Mouse (Mus musculus): ENCODE data around the gene Stau1. TPM values are rescaled to one million over a fixed set of nuclear protein-coding genes. Genes with fewer than 3 reads are reported as not detected.

Gene Stau1
- total RNA-seq, 2 experiments from 2014 or later: 64.0 to 69.7 TPM

DNA sequence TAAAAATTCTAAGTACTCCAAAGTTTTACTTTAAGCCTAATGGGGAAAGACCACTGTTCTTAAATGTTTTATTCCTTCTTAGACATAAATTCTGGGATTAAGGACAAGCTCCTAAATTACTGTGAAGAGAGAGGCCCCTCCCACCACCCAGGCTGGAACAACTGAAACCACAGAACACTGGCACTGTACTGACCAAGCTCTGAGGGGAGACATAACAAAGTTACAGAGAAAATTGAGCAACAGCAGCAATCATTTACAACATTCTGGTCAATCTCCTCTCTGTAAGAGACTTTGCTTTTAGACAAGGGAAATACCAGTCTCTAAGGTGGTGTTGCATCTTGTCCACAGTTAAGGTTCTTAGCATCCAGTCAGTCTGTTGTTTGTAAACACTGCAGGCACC is 4.2 kb downstream of the Stau1 start:
- DNase-seq (ENCODE audit: low spot score in 2 of 2): no peak

DNA sequence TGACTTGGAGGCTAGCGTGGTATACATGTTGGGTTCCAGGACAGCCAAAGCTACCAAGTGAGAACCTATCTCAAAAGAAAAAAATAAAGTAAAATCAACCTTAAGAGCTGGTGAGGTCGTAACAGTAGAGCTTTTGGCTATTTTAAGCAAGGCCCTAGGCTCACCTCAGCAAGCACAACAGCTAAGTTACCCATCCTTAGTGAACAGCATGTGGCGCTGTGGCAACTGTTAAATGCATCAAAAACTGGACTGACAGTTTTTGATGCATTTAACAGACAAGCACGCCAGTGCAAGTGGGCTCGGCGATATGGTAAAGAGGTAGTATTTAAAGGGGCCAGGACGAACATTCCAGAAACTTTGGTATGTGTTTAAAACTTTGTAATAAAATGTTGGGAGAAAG is 5.2 kb downstream of the Stau1 start:
- no peak for DNase-seq (ENCODE audit: low spot score in 2 of 2)

DNA sequence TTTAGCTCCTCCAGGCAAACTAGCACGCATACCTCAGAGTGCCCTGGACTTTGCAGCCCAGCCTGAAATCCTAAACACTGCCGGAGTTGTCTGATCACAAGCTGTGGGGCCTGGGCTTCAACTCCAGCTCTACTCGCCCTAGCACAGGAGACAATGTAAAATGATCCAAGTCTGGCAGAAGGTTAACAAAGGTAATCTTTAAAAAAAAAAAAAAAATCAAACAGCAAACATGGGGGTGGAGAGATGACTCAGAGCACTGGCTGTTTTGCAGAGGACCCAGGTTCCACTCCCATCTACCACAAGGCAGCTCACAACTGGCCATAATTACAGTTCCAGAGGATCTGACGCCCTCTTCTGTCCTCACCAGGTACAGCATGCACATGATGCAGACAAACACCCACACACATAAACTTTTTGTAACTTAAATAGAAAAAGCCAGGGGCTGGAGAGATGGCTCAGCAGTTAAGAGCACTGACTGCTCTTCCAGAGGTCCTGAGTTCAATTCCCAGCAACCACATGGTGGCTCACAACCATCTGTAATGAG is 12.7 kb downstream of the Stau1 start:
- no peak for DNase-seq (ENCODE audit: low spot score in 2 of 2)

DNA sequence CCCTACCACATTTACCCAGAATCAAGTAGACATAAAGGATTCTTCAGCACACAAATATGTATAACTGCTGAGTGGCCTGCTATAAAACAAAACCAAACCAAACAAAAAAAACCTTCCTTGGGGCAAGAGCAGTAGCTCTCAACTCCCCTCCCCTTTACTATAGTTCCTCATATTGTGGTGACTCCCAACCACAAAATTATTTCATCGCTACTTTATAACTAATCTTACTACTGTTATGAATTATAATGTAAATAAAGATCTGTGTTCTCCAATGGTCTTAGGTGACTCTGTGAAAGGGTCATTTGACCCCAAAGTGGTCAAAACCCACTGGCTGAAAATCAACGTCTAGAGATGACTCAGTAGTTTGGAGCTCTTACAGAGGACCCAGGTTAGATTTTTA is 15.9 kb downstream of the Stau1 start:
- no peak for DNase-seq (ENCODE audit: low spot score in 2 of 2)

DNA sequence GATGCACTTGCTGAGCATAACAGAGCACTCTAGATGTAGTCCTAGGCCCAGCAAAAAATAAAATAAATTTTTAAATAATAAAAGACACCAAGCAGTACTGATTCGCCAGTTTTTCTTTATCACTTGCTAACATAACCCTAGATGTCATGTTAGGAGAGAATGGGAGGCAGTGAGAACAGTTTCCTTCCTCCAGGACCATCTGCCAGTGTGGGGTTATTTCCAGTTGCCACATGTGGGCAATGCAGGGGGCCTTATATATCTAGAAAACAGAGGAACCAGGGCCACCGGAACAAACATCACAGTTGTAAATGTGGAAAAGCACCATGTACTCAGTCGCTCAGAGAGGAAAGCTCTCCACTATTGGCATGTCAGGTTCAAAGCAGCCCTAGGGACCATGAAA is 18.6 kb downstream of the Stau1 start:
- no peak for DNase-seq (ENCODE audit: low spot score in 2 of 2)

DNA sequence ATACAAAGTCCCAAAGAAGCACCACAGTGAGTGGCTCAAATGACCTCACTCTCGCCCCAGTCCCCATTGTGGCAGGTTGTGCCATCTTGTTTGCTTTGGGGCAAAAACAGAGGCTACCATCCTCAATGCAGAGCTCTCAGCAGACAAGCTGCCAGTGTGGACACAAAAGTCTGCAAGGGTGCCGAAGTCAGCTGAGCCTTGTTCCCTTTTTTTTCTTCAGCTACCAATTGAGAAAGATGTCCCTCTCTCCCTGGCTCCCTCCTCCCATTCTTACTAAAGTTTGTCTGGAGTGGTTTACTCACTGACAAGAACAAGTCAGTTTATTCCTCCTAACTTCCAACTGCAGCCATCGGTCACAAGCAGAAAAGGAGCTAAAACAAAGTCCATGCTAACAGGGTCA is 19.7 kb downstream of the Stau1 start:
- no peak for DNase-seq (ENCODE audit: low spot score in 2 of 2)

DNA sequence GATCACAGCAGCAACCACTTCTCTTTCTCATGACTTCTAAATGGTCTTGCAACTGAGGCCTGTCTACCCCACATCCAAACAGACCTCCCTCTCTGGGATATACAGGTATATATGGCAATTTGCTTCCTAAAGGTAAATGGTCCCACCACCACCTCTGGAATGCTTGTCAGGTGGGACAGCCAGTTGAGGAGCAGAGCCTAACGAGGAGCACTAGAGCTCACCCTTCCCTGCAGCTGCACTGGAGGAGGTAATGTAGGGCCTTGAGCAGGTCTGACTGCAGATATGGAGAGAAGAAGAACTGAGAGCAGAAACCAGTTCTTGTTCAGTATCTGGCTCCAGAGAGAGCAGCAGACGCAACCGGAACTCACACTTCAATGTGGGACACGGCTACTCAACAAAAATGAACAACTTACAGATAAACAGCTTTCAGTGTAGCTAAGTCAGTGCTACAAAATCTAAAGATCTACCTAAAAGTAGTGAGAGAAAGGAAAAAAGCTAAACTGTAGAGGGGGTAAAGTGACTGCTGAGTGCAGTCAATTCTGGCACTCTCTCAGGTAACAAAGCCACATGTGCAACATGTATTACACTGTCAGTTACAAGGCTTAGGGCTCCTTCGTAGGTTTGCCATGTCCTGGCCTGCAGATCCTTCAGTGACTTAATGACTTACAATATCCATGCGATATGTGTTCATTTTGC is 21.8 kb downstream of the Stau1 start:
- no peak for DNase-seq (ENCODE audit: low spot score in 2 of 2)

DNA sequence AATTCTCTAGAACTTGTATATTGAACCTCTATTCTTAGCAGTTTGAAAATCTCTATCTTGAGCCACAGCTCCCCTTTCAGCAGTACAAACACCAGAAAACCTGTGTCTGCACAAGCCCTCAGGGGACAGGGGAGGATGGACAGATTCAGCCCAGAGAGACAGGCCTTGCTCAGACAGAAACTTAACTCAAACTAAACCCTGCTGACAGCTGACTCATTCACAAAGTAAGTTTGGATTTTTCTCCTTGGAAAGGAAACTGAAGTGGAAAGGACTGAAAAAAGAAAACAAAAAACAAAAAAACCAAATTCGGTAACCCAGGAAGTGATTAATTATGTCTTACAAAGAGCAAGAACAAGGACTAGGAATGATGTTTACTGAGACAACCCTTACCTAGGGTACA is 22.9 kb downstream of the Stau1 start:
- no peak for DNase-seq (ENCODE audit: low spot score in 2 of 2)

DNA sequence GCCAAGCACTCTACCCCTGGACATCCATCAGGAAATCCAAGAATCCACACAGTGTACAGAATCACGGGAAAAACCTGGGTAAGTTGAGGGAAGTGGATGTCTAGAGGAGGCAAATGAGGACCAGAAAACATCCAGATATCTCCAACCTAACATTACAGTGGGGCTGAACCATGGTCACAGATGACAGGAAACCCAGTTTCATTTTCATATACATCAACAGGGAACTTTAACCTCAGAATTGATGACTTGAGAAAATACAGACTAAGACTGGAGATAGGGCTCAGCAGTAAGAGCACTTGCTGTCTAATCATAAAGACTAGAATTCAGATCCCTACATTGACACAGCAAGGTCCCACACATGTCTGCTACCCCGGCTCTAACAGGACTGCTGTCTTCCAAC is 31.3 kb downstream of the Stau1 start:
- DNase-seq (ENCODE audit: low spot score in 2 of 2): no peak

DNA sequence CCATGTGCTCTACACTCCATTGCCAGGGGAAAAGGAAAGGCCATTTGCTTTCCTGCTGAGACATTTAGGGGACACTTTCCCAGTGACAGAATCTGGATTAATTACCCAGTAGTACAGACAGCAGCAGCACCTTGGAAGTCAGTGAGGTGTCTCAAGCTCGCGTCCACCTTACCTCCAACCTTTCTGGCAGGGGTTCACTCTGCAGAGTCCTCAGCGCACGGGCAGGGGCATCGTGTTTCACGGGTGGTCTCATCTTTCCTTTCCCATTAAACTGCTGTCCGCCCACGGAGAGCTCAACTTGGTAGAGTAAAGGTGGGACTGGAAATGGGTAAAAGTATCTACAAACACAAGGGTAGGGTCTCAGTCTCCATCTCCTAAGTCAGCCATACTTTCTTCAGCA is 32.8 kb downstream of the Stau1 start:
- DNase-seq (ENCODE audit: low spot score in 2 of 2): no peak

DNA sequence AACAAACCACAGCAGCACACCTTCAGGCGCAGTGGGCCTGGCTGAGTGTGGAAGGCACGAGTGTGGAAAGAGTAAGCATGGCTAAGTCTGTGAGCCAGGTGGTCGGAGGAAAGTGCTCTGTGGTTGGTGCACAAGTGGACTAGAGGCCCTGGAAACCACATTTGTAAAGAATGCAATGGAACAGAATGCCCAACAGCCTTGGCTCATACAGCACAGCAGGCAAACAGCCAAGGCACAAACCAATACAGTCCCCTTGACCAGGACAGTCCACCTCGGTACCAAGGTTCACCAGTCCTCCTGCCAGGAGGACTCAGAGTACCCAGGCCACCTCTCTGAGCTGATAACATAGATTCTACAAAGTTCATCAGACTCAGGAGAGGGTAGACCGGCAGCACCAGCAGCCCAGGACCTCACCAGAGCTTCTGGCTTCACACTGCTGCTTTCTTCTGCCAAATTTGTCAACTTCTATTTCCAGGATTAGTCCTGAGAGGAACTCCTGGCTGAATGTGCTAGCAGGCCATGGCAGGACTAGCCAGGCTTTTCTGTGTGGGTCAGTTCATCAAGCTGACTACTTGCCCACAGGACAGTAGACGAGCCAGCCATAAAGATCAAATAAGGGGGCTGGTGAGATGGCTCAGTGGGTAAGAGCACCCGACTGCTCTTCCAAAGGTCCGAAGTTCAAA is 35.3 kb downstream of the Stau1 start:
- DNase-seq (ENCODE audit: low spot score in 2 of 2): no peak

DNA sequence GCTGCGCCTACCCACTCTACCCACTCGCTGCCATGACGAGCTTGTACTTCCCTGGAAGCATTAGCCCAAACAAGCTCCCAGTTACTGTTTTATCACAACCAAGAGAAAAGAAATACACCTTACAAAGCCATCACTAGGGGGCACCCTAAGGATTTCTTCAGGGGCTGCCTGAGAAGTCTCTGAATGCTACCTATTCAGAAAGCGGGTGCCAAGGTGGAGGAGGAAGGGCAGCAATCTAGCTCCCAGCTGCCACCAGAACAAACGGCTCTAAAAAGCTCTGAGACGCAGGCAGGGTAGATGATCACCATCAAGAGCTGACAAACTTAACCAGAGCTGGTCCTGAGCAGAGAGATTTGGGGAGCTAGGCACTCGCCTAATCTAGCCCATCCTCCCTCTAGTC is 39.3 kb downstream of the Stau1 start:
- peak; percentile 28 to 78 for DNase-seq (ENCODE audit: low spot score in 2 of 2)

DNA sequence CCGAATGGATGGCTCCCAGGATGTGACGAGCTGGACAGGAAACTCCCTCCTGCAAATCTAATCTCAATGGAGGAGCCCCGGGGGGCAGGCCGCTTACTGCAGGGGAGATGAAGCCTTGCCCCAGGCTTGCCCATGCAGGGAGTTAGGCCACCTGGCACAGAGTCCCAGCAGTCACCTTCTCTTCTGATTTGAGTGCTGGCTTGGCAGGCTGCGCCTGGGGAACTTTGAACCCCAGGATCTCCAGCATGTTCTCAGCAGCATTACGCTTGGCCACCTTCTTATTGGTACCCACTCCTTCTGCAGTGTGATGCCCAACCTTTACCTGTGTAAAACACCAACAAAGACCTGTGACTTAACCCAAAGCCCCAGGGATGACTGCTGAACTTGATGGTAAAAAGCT is 43.9 kb downstream of the Stau1 start:
- DNase-seq (ENCODE audit: low spot score in 2 of 2): no peak

DNA sequence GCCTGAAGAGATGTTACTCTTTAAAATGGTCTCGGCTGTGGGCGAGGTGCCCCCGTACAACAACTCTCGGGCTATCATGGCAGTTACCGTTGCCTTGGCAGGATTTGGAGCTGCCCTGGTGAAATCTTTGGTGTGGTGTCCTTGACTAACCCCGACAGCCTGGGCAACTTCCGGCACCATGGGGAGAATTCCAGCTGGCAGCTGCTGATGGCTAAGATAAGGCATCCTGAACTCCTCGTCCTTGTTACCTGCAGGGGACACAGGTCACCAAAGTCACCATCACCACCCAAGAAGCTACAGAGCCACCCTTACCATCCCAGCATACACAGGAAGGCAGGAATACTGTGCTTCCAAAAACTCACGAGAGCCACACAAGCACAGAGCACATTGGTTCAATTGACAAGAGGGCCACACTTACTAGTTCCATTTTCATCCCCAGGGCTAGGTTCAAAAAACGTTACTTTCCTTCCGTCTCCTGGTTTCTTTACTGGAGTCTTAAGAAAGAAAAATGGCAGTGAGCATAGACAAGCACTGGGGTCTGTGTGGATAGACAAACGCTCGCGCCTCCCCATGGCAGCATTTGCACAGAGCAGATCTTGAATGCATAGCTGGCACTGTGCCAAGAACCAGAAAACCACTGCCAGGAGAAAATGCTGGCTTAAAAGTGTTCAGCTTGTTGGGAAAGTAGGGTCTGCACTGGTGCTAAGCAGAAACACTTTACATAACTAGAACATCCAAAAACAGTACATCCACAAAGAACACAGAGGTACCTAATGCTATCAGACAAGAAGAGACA is 45.0 kb downstream of the Stau1 start:
- DNase-seq (ENCODE audit: low spot score in 2 of 2): peak; percentile 34 to 65

DNA sequence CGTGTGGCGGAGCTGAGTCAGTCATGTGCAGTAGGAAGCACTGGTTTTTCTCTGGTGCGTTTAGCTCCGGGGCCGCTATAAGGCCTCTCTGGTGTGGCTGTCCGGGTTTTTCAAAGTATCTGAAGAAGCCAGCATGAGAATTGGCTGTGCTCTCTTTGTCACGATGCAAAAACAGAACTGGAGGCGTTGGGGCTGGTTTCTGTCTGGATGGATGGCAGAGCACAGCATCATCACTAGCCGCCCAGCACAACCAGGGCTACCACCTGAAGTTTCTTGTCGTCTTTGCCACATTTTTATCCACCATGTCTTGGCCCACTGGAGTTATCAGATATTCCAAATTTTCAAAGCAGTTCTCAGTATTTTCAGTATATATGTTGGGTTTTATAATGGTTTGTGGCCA is 47.2 kb downstream of the Stau1 start:
- no peak for DNase-seq (ENCODE audit: low spot score in 2 of 2)

DNA sequence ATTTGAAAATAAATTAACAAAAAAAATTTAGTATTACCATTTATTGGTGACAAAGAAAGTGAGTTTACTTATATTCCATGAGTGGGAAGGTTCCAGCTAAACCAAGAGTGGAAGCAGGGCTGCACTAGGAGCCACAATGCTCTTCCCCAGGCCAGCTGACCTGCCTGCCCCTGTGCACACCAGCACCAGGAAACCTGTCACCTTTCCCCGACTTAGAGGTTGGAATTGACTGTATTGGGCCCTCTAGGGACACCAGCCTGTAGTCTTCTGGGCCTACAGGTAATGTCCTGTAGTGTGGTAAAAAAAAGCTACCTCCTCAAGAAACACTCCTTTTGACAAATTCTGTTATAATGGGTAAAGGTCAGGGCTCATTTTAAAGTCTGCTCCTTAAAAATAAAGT is 47.9 kb downstream of the Stau1 start:
- DNase-seq (ENCODE audit: low spot score in 2 of 2): no peak

DNA sequence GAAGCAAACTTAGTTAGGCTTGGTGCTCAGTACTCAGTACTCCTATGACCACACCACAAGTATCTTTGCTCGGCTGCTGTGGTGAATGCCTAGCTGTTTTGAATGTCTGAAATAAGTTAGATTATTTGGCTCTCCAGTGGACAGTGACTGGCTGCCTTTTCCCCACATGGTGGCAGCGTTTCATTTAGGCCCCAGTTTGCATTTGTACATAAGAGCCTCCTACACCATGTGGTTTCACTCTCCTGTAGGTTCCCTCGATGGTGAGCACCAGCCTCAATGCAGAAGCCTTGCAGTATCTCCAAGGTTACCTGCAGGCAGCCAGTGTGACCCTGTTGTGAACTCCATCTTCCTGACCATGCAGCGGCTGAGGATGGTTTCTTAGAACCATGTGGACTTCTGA is 50.6 kb downstream of the Stau1 start:
- DNase-seq (ENCODE audit: low spot score in 2 of 2): no peak

DNA sequence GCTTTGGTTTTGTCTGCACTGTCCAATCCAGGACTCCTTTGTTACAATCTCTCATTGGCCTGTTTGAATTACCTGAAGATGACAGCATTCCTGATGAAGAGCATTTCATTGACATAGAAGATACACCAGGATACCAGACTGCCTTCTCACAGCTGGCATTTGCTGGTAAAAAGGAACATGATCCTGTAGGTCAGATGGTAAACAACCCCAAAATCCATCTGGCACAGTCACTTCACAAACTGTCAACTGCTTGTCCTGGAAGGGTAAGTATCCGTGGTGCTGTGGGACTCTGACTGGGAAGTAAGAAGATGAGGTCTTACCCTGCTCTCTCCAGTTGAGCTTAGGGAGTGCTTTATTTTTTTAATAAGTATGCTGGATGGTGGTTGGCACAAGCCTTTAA is 51.8 kb downstream of the Stau1 start:
- no peak for DNase-seq (ENCODE audit: low spot score in 2 of 2)

DNA sequence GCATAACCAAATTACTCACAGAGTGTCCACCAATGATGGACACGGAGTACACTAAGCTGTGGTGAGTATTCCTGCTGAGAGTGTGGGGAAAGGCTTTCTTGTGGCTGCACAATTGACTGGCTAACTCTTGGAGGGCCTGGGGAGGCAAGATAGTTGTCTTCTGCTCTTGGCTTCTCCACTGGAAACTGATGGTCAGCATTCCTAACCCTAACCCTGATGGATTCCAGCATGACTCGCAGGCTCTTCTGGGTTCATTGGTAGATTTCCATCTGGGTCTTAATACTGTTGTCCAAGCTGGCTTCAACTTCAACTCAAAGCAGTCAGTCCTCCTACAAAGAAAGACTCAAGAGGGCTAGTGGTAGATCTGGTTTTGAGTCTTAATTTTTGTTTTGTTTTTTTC is 53.0 kb downstream of the Stau1 start:
- DNase-seq (ENCODE audit: low spot score in 2 of 2): no peak

DNA sequence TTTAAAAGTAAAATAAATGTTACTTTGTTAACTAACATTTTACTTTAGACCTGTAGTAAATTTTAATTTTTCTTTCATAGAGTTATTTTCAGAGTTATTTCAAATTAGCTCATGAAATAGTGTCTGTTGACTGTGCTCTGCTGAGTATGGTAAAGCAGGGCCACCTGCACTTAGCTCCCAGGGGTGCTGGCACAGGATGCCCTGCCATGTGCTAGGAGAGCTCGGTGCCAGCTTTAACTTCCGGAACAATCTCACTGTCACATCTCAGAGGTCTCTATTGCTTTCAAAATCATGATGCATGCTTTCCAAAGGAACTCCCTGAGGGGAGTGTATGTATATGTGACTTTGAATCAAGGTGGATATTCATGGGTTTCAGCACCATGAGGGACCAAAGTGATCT is 59.9 kb downstream of the Stau1 start:
- no peak for DNase-seq (ENCODE audit: low spot score in 2 of 2)

DNA sequence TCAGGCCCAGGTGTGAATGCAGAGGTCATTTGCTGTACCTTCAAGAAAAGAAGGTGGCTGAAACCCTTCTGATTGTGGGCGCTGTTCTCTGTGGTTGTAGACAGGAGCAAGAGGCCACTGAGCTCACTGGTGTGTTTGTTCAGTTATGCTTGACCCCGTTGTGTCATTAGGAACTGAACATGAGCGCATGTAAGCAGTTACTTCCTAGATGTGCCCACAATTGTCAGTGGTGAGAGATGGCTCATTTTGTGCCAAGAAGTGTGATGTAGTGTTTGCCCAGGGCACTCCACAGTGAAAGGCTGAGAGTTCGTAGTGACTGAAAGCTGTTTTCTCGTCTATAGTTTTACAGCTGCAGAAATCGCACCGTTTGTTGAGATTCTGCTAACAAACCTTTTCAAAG is 60.5 kb downstream of the Stau1 start:
- no peak for DNase-seq (ENCODE audit: low spot score in 2 of 2)

DNA sequence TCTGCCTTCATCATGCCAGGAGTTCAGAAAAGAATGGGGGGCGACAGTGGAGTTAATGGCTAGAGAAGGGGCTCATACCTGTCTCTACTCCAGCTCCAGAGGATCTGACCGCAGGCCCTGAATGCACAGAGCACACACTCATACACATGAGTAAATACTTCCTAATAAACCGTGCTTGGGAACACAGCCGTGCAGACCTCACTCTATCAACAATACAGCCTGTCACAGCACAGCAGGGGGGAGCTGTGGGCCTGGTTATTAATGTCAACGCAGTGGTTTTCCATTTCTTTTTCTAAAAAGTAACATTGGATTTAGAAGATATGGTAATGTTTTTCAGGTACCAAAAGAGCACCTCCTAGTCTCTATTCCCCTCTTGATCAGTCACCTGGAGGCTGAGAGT is 61.7 kb downstream of the Stau1 start:
- DNase-seq (ENCODE audit: low spot score in 2 of 2): no peak
